Mouse (Mus musculus) hindbrain, postnatal 0 days (tissue): ENCODE results near the gene Spag17. TPM values are rescaled to one million over a fixed set of nuclear protein-coding genes. Genes with fewer than 3 reads are reported as not detected.

Experiments
- ATAC-seq: fragments of 200-750 bp; cut with Nextera tagmentation; 2 replicates; pipeline ENCODE4 v1.8.0; 2017; ENCODE audit warnings: mild to moderate bottlenecking, moderate TSS enrichment, moderate library complexity
- DNase-seq: peaks from one replicate; pipeline ENCODE4 v3.0.0-alpha.2; 2015; ENCODE audit warnings: low spot score
- H3K27ac ChIP-seq: fragments of 300-500 bp; sonication (generic); 2 replicates; pipeline ENCODE4 v1.5.1; 2014; ENCODE audit warnings: mild to moderate bottlenecking
- H3K27me3 ChIP-seq: fragments of 300-500 bp; sonication (generic); 2 replicates; pipeline ENCODE4 v1.6.1; 2014; ENCODE audit warnings: low read length, mixed read lengths; ENCODE audit not compliant: insufficient read depth
- H3K36me3 ChIP-seq: fragments of 300-500 bp; sonication (generic); 2 replicates; pipeline ENCODE4 v1.6.1; 2014; ENCODE audit warnings: low read length, mixed read lengths; ENCODE audit not compliant: insufficient read depth
- H3K4me1 ChIP-seq: fragments of 300-500 bp; sonication (generic); 2 replicates; pipeline ENCODE4 v1.6.1; 2014; ENCODE audit warnings: antibody characterized with exemption, low read length, mixed read lengths; ENCODE audit not compliant: insufficient read depth
- H3K4me2 ChIP-seq: fragments of 300-500 bp; sonication (generic); 2 replicates; pipeline ENCODE4 v1.6.1; 2014; ENCODE audit warnings: low read depth, mild to moderate bottlenecking, low read length, moderate library complexity, mixed read lengths
- H3K4me3 ChIP-seq: fragments of 300-500 bp; sonication (generic); 2 replicates; pipeline ENCODE4 v1.5.1; 2014; ENCODE audit warnings: low read length
- H3K9ac ChIP-seq: fragments of 300-500 bp; sonication (generic); replicated peaks from 2 replicates; pipeline ENCODE4 v1.6.1; 2014; ENCODE audit warnings: mild to moderate bottlenecking, low read length, moderate library complexity, mixed read lengths
- H3K9me3 ChIP-seq: fragments of 300-500 bp; sonication (generic); 2 replicates; pipeline ENCODE4 v1.6.1; 2016; ENCODE audit warnings: low read length, mixed read lengths
- CTCF ChIP-seq: IDR thresholded peaks from 2 replicates; pipeline ENCODE4 v1.5.1; 2016; ENCODE audit warnings: antibody characterized with exemption, control low read depth, low read depth
- WGBS: fragments of 180-500 bp; shearing (Covaris S2); extraction: QIAGEN DNeasy Blood & Tissue Kit; methylation state at CpG from one replicate; pipeline ENCODE4 v1.1.7; 2014; 5-methylcytosine and 5-hydroxymethylcytosine counted together
- polyA plus RNA-seq: library from polyadenylated mRNA; unstranded; fragments of >200 nt; fragmentation: Nextera tagmentation; extraction: Ambion mirVana; gene quantifications from 2 replicates; pipeline ENCODE4 v1.2.1, GENCODE M21; 2015
- total RNA-seq: library from RNA; depleted of rRNA; stranded (reverse); fragments of >200 nt; gene quantifications from 2 replicates; pipeline ENCODE4 v1.2.3, GENCODE M21; 2014

The Spag17 gene
- total and polyA plus RNA-seq, 2 experiments from 2014 or later = 0.26 to 0.95 TPM

- Histone ChIP-seq H3K36me3 (no peaks in the 10 kb centered on the region), H3K4me2 (no peak overlapping the region), H3K27ac (no peak overlapping the region), H3K27me3 (no peaks in the 10 kb centered on the region), H3K9ac (no peak overlapping the region), H3K4me3 (no peak overlapping the region), H3K4me1 (no peaks in the 10 kb centered on the region), H3K9me3 (no peaks in the 10 kb centered on the region)
- TF ChIP-seq CTCF = no peak
- ATAC-seq (no peak), DNase-seq (no peak)
- 83% methylated on average over 12 of the region's 12 CpGs for WGBS
Measured at GRCm38 (mm10) chr3:99930920-99931620, 45.9 kb downstream of the Spag17 start.

- ATAC-seq (no peak), DNase-seq (peak; percentile 33)
- 32% methylated on average over 1 of the region's 1 CpGs for WGBS
- Histone ChIP-seq H3K36me3 (no peaks in the 10 kb centered on the region), H3K4me2 (no peak overlapping the region), H3K9ac (no peak overlapping the region), H3K27ac (no peak overlapping the region), H3K4me3 (no peak overlapping the region), H3K27me3 (no peaks in the 10 kb centered on the region), H3K9me3 (no peaks in the 10 kb centered on the region), H3K4me1 (no peaks in the 10 kb centered on the region)
- peak; percentile 71 for TF ChIP-seq CTCF
Measured at GRCm38 (mm10) chr3:99936159-99936558, 51.0 kb downstream of the Spag17 start.

- H3K4me2 ChIP-seq = no peak overlapping the region
- no peaks in the 10 kb centered on the region for H3K4me1 ChIP-seq
- no peak overlapping the region for H3K9ac ChIP-seq
- DNase-seq (peak; percentile 93), ATAC-seq (peak; percentile 69)
- no peak overlapping the region for H3K4me3 ChIP-seq
- no peaks in the 10 kb centered on the region for H3K9me3 ChIP-seq
- H3K27ac ChIP-seq = no peak overlapping the region
- 34% methylated on average over 8 of the region's 8 CpGs for WGBS
- H3K27me3 ChIP-seq = no peaks in the 10 kb centered on the region
- peak; percentile 85 for TF ChIP-seq CTCF
- H3K36me3 ChIP-seq = no peaks in the 10 kb centered on the region
Measured at GRCm38 (mm10) chr3:99938611-99939286, 53.5 kb downstream of the Spag17 start.

DNA sequence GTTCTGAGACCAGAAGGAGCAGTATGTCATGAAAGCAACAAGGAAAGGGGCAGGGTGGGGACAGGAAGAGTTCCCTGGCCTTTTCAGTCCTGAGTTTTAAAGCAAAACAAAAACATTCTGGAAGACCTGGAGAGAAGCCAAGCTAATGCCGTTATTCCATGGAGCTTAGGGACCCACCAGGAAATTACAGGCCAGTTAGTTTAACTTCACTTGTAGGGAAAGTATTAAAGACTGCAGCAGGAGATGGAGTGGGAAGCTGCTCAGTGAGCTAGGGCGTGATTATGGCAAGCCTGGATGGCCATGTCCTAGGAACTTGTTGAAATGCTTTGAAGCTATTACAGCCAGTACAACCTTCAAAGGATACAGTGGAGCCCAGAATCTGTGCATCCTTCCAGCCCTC lies 60.0 kb downstream of the Spag17 start:
- DNase-seq = no peak

DNA sequence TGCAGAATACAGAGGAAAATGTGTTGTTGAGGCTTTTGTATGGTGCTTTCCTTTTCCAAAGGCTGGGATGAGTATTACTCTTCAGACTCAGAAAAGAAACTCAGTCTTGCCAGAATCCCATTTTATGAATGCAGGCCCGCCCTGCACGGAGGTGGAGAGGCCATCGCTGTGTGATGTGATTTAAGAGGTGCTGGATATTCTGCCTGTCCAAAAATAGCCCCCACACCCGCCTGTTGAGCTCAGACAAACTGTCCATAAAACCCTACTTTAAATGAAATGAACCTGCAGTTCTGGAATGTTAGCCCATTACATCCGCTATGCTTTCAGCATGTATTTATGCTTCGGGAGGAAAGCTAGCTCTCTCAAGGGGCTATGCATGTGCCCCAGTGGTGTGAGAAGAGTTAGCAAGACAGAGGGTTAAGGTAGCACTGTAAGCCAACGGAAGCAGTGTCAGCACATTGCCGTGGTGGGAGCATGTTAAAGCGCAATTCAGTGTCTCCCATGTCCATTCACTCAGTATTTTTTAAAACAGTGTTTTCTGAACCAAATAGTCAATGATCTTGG lies 68.9 kb downstream of the Spag17 start:
- WGBS = 81% methylated on average over 9 of the region's 9 CpGs
- Histone ChIP-seq H3K27me3 (no peaks in the 10 kb centered on the region), H3K9ac (no peak overlapping the region), H3K9me3 (no peaks in the 10 kb centered on the region), H3K27ac (no peak overlapping the region), H3K4me2 (no peak overlapping the region), H3K36me3 (no peaks in the 10 kb centered on the region), H3K4me3 (no peak overlapping the region), H3K4me1 (no peaks in the 10 kb centered on the region)
- TF ChIP-seq CTCF = no peak
- no peak for ATAC-seq
- no peak for DNase-seq

More for the DNA sequence above, 60.0 kb downstream of the Spag17 start:
- TF ChIP-seq CTCF = no peak
- Histone ChIP-seq H3K9me3 (no peaks in the 10 kb centered on the region), H3K27me3 (no peaks in the 10 kb centered on the region), H3K4me3 (no peak overlapping the region), H3K4me1 (no peaks in the 10 kb centered on the region), H3K27ac (no peak overlapping the region), H3K9ac (no peak overlapping the region), H3K4me2 (no peak overlapping the region), H3K36me3 (no peaks in the 10 kb centered on the region)
- ATAC-seq = no peak
- WGBS = 47% methylated on average over 2 of the region's 2 CpGs

DNA sequence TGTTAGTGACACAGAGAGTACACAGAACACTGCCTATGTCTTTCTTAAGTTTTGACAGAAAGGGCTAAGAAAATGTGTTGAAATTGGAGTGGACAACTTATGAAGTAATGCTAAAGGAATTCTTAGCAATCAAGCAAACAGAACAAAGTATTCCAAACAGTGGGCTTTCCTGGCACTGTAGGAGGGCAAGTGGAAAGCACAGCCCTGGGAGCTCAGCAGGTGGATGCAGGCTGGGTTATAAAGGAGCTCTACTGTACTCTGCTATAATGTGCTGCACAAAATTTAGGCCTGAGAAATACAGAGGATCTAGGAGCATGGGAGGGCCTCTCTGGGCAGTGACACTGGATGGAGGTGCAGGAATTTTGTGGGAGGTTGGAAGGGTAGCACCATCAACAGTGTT lies 71.3 kb downstream of the Spag17 start:
- Histone ChIP-seq H3K9me3 (no peaks in the 10 kb centered on the region), H3K36me3 (no peaks in the 10 kb centered on the region), H3K4me3 (no peak overlapping the region), H3K9ac (no peak overlapping the region), H3K27me3 (no peaks in the 10 kb centered on the region), H3K4me2 (no peak overlapping the region), H3K27ac (no peak overlapping the region), H3K4me1 (no peaks in the 10 kb centered on the region)
- DNase-seq (no peak), ATAC-seq (no peak)
- TF ChIP-seq CTCF = no peak
